Mouse (Mus musculus): ENCODE results near the gene Cd72. TPM values are rescaled to one million over a fixed set of nuclear protein-coding genes. Genes with fewer than 3 reads are reported as not detected.

Gene Cd72
- polyA plus RNA-seq, 1 experiment from 2014 or later, result 3.2 TPM

- no peak overlapping the region for H3K9ac ChIP-seq (ENCODE audit: low read depth, low read length)
- no peaks in the 10 kb centered on the region for H3K36me3 ChIP-seq (ENCODE audit: control insufficient read depth, insufficient read depth)
- 74% methylated on average over 1 of the region's 1 CpGs for WGBS
Measured at GRCm38 (mm10) chr4:43473636-43474035, 19.2 kb upstream of the Cd72 start.

GRCm38 (mm10) chr4:43470301-43470700 lies 15.9 kb upstream of the Cd72 start:
- Histone ChIP-seq H3K9me3 (ENCODE audit: control insufficient read depth) (no peaks in the 10 kb centered on the region), H3K27ac (ENCODE audit: low read depth, low read length) (no peak overlapping the region), H3K27me3 (replicated peaks; ENCODE audit: control insufficient read depth, insufficient read depth, low read length) (no peaks in the 10 kb centered on the region), H3K36me3 (ENCODE audit: control insufficient read depth, insufficient read depth) (no peaks in the 10 kb centered on the region), H3K4me1 (replicated peaks; ENCODE audit: control insufficient read depth, insufficient read depth, low read length) (no peaks in the 10 kb centered on the region), H3K9ac (ENCODE audit: low read depth, low read length) (no peak overlapping the region), H3K4me2 (replicated peaks; ENCODE audit: low read depth) (no peak overlapping the region), H3K4me3 (ENCODE audit: low read depth, low read length) (no peak overlapping the region)
- no peak for ATAC-seq
- no peak for TF ChIP-seq CTCF (IDR thresholded peaks at IDR 0.05; ENCODE audit: low read depth)
- 91% methylated on average over 10 of the region's 10 CpGs for WGBS

More at GRCm38 (mm10) chr4:43473636-43474035, 19.2 kb upstream of the Cd72 start:
- no peaks in the 10 kb centered on the region for H3K27me3 ChIP-seq (replicated peaks; ENCODE audit: control insufficient read depth, insufficient read depth, low read length)
- H3K4me2 ChIP-seq (replicated peaks; ENCODE audit: low read depth), result no peak overlapping the region
- TF ChIP-seq CTCF (IDR thresholded peaks at IDR 0.05; ENCODE audit: low read depth), result no peak
- peaks cover 3% of the 10 kb centered on the region; the same call in 1 of the 2 replicates for H3K4me1 ChIP-seq (replicated peaks; ENCODE audit: control insufficient read depth, insufficient read depth, low read length)
- ATAC-seq, result no peak
- no peak overlapping the region for H3K27ac ChIP-seq (ENCODE audit: low read depth, low read length)
- no peak overlapping the region for H3K4me3 ChIP-seq (ENCODE audit: low read depth, low read length)
- H3K9me3 ChIP-seq (ENCODE audit: control insufficient read depth), result no peaks in the 10 kb centered on the region

- Histone ChIP-seq H3K36me3 (ENCODE audit: control insufficient read depth, insufficient read depth) (no peaks in the 10 kb centered on the region), H3K4me1 (replicated peaks; ENCODE audit: control insufficient read depth, insufficient read depth, low read length) (no peaks in the 10 kb centered on the region), H3K9me3 (ENCODE audit: control insufficient read depth) (no peaks in the 10 kb centered on the region), H3K9ac (ENCODE audit: low read depth, low read length) (no peak overlapping the region), H3K4me2 (replicated peaks; ENCODE audit: low read depth) (no peak overlapping the region), H3K4me3 (ENCODE audit: low read depth, low read length) (no peak overlapping the region), H3K27ac (ENCODE audit: low read depth, low read length) (no peak overlapping the region), H3K27me3 (replicated peaks; ENCODE audit: control insufficient read depth, insufficient read depth, low read length) (no peaks in the 10 kb centered on the region)
- WGBS, result 81% methylated on average over 7 of the region's 7 CpGs
- no peak for ATAC-seq
- no peak for TF ChIP-seq CTCF (IDR thresholded peaks at IDR 0.05; ENCODE audit: low read depth)
Measured at GRCm38 (mm10) chr4:43466872-43467271, 12.4 kb upstream of the Cd72 start.

GRCm38 (mm10) chr4:43465935-43466334 lies 11.5 kb upstream of the Cd72 start:
- Histone ChIP-seq H3K4me3 (ENCODE audit: low read depth, low read length) (no peak overlapping the region), H3K4me1 (replicated peaks; ENCODE audit: control insufficient read depth, insufficient read depth, low read length) (no peaks in the 10 kb centered on the region), H3K27me3 (replicated peaks; ENCODE audit: control insufficient read depth, insufficient read depth, low read length) (no peaks in the 10 kb centered on the region), H3K27ac (ENCODE audit: low read depth, low read length) (no peak overlapping the region), H3K36me3 (ENCODE audit: control insufficient read depth, insufficient read depth) (no peaks in the 10 kb centered on the region), H3K4me2 (replicated peaks; ENCODE audit: low read depth) (no peak overlapping the region), H3K9me3 (ENCODE audit: control insufficient read depth) (no peaks in the 10 kb centered on the region), H3K9ac (ENCODE audit: low read depth, low read length) (no peak overlapping the region)
- ATAC-seq, result no peak
- WGBS, result 88% methylated on average over 6 of the region's 6 CpGs
- no peak for TF ChIP-seq CTCF (IDR thresholded peaks at IDR 0.05; ENCODE audit: low read depth)

GRCm38 (mm10) chr4:43463102-43463501 lies 8.7 kb upstream of the Cd72 start:
- no peak overlapping the region for H3K4me2 ChIP-seq (replicated peaks; ENCODE audit: low read depth)
- no peaks in the 10 kb centered on the region for H3K9me3 ChIP-seq (ENCODE audit: control insufficient read depth)
- no peak overlapping the region for H3K27ac ChIP-seq (ENCODE audit: low read depth, low read length)
- H3K4me3 ChIP-seq (ENCODE audit: low read depth, low read length), result no peak overlapping the region
- no peaks in the 10 kb centered on the region for H3K27me3 ChIP-seq (replicated peaks; ENCODE audit: control insufficient read depth, insufficient read depth, low read length)
- no peaks in the 10 kb centered on the region for H3K4me1 ChIP-seq (replicated peaks; ENCODE audit: control insufficient read depth, insufficient read depth, low read length)
- no peak for TF ChIP-seq CTCF (IDR thresholded peaks at IDR 0.05; ENCODE audit: low read depth)
- no peak overlapping the region for H3K9ac ChIP-seq (ENCODE audit: low read depth, low read length)
- 91% methylated on average over 5 of the region's 5 CpGs for WGBS
- no peaks in the 10 kb centered on the region for H3K36me3 ChIP-seq (ENCODE audit: control insufficient read depth, insufficient read depth)
- no peak for ATAC-seq

GRCm38 (mm10) chr4:43457124-43457523 lies 2.7 kb upstream of the Cd72 start:
- Histone ChIP-seq H3K4me1 (replicated peaks; ENCODE audit: control insufficient read depth, insufficient read depth, low read length) (no peaks in the 10 kb centered on the region; the same call in 1 of the 2 replicates), H3K9me3 (ENCODE audit: control insufficient read depth) (no peaks in the 10 kb centered on the region), H3K27ac (ENCODE audit: low read depth, low read length) (no peak overlapping the region), H3K36me3 (ENCODE audit: control insufficient read depth, insufficient read depth) (no peaks in the 10 kb centered on the region), H3K27me3 (replicated peaks; ENCODE audit: control insufficient read depth, insufficient read depth, low read length) (peaks cover 26% of the 10 kb centered on the region), H3K9ac (ENCODE audit: low read depth, low read length) (no peak overlapping the region), H3K4me2 (replicated peaks; ENCODE audit: low read depth) (no peak overlapping the region), H3K4me3 (ENCODE audit: low read depth, low read length) (no peak overlapping the region)
- ATAC-seq, result no peak
- 28% methylated on average over 8 of the region's 8 CpGs for WGBS
- TF ChIP-seq CTCF (IDR thresholded peaks at IDR 0.05; ENCODE audit: low read depth), result no peak

- no peaks in the 10 kb centered on the region; the same call in 1 of the 2 replicates for H3K4me1 ChIP-seq (replicated peaks; ENCODE audit: control insufficient read depth, insufficient read depth, low read length)
- H3K4me2 ChIP-seq (replicated peaks; ENCODE audit: low read depth), result no peak overlapping the region
- no peaks in the 10 kb centered on the region for H3K36me3 ChIP-seq (ENCODE audit: control insufficient read depth, insufficient read depth)
- H3K27me3 ChIP-seq (replicated peaks; ENCODE audit: control insufficient read depth, insufficient read depth, low read length), result peaks cover 26% of the 10 kb centered on the region
- no peak overlapping the region for H3K27ac ChIP-seq (ENCODE audit: low read depth, low read length)
- H3K9ac ChIP-seq (ENCODE audit: low read depth, low read length), result no peak overlapping the region
- no peaks in the 10 kb centered on the region for H3K9me3 ChIP-seq (ENCODE audit: control insufficient read depth)
- no peak overlapping the region for H3K4me3 ChIP-seq (ENCODE audit: low read depth, low read length)
- WGBS, result 36% methylated on average over 4 of the region's 4 CpGs
- no peak for ATAC-seq
- no peak for TF ChIP-seq CTCF (IDR thresholded peaks at IDR 0.05; ENCODE audit: low read depth)
Measured at GRCm38 (mm10) chr4:43456470-43456869, 2.0 kb upstream of the Cd72 start.

All from intestine, postnatal 0 days (tissue).